Mouse (Mus musculus): ENCODE measurements at regions not wholly inside any gene's neighbourhood (a gene's known extent, or its start where the extent isn't known, plus 50 kb on each side); places are given as distances from the start of the nearest gene placed in this dataset.

DNA sequence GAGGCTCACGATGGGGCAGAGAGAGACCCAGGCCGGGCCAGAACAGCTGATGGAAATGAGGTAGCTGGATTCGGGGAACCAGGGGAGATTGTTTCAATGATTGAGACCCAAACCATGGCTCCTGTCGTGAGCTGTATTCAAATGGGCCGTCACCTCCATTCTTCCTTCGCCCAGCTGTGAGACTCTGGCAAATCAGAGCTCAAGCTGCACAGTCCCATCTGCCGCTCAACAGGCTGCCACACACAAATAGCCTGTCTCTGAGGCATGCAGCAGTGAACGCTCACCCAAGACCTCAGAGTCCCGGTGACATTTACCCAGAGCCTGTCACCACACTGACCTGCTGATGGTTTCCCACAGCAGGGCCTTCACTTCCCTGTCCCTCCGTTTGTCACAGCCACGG is 60.1 kb upstream of the Aldh1b1 start:
- TF ChIP-seq CTCF (IDR thresholded peaks at IDR 0.05; ENCODE audit: borderline replicate concordance, extremely low read depth, insufficient read depth, insufficient read length) = no peak
- no peak for TF ChIP-seq POLR2A (IDR thresholded peaks at IDR 0.05; ENCODE audit: borderline replicate concordance, extremely low read depth, insufficient read depth, insufficient read length, poor library complexity, severe bottlenecking)

Data from brain, embryonic 14.5 days (tissue).